Mouse (Mus musculus) frontal cortex, postnatal 36 days (tissue): ENCODE results near the gene Acvr1b.
A peak's percentile ranks its signal among the peaks of the same experiment; 100 is the strongest.

ENCODE experiments used
- DNase-seq, 2 experiments: peaks; one replicate each; pipeline ENCODE4 v3.0.0; 2022; ENCODE audit warnings: low spot score in 2 of 2

The Acvr1b gene

GRCm38 (mm10) chr15:101230503-101230902, 56.6 kb downstream of the Acvr1b start:
- no peak for DNase-seq

GRCm38 (mm10) chr15:101230995-101231647, 57.3 kb downstream of the Acvr1b start:
- no peak for DNase-seq

GRCm38 (mm10) chr15:101231648-101232180, 57.8 kb downstream of the Acvr1b start:
- DNase-seq, result no peak

- DNase-seq, result peak in 1 of 2 experiments; percentile 59
Observed at GRCm38 (mm10) chr15:101232607-101233006, 58.7 kb downstream of the Acvr1b start.

GRCm38 (mm10) chr15:101233183-101233582, 59.3 kb downstream of the Acvr1b start:
- DNase-seq, result no peak

- DNase-seq, result no peak
Observed at GRCm38 (mm10) chr15:101233641-101234275, 59.9 kb downstream of the Acvr1b start.

- DNase-seq, result no peak
Observed at GRCm38 (mm10) chr15:101234611-101235341, 60.9 kb downstream of the Acvr1b start.

- DNase-seq, result no peak
Observed at GRCm38 (mm10) chr15:101235342-101235698, 61.5 kb downstream of the Acvr1b start.

GRCm38 (mm10) chr15:101235728-101236327, 62.0 kb downstream of the Acvr1b start:
- peak; percentile 72 to 82 for DNase-seq

- DNase-seq, result no peak
Observed at GRCm38 (mm10) chr15:101236878-101237277, 63.0 kb downstream of the Acvr1b start.

GRCm38 (mm10) chr15:101238885-101239511, 65.1 kb downstream of the Acvr1b start:
- peak; percentile 81 to 85 for DNase-seq

GRCm38 (mm10) chr15:101239821-101240220, 66.0 kb downstream of the Acvr1b start:
- no peak for DNase-seq

- DNase-seq, result peak; percentile 89 to 96
Observed at GRCm38 (mm10) chr15:101240799-101241204, 66.9 kb downstream of the Acvr1b start.

- no peak for DNase-seq
Observed at GRCm38 (mm10) chr15:101241236-101241635, 67.4 kb downstream of the Acvr1b start.

- no peak for DNase-seq
Observed at GRCm38 (mm10) chr15:101241853-101242252, 68.0 kb downstream of the Acvr1b start.

- no peak for DNase-seq
Observed at GRCm38 (mm10) chr15:101242645-101243044, 68.8 kb downstream of the Acvr1b start.

GRCm38 (mm10) chr15:101244012-101244411, 70.1 kb downstream of the Acvr1b start:
- DNase-seq, result no peak

GRCm38 (mm10) chr15:101246231-101247154, 72.6 kb downstream of the Acvr1b start:
- peak; percentile 94 to 97 for DNase-seq

- DNase-seq, result no peak
Observed at GRCm38 (mm10) chr15:101247155-101247498, 73.3 kb downstream of the Acvr1b start.

GRCm38 (mm10) chr15:101248029-101248710, 74.3 kb downstream of the Acvr1b start:
- DNase-seq, result no peak
